Mouse (Mus musculus) embryo, embryonic 11 days (tissue): Measurements from ENCODE around the gene Srp54a.
"Not testable (repeated sequence)": the region's sequence is repeated elsewhere in the genome, so short reads cannot be mapped to it uniquely, and the experiment has no call there.

Experiments
- DNase-seq: peaks from one replicate; pipeline ENCODE4 v3.0.0-alpha.2; 2015

Srp54a gene

GRCm38 (mm10) chr12:55079726-55080600, at the start of gene Srp54a, which contains the start of gene 2700097O09Rik:
TSS of gene Srp54a (plus strand) at chr12:55080262.
TSS of gene 2700097O09Rik (minus strand) at chr12:55080110.
- DNase-seq: peak; percentile 97

- DNase-seq: no peak
Measured at GRCm38 (mm10) chr12:55041011-55041410, 39.1 kb upstream of the Srp54a start.

- no peak for DNase-seq
Measured at GRCm38 (mm10) chr12:55049731-55050353, 30.2 kb upstream of the Srp54a start.

- DNase-seq: no peak
Measured at GRCm38 (mm10) chr12:55051210-55052173, 28.6 kb upstream of the Srp54a start.

- no peak for DNase-seq
Measured at GRCm38 (mm10) chr12:55053267-55053666, 26.8 kb upstream of the Srp54a start.

- DNase-seq: no peak
Measured at GRCm38 (mm10) chr12:55054551-55055241, 25.4 kb upstream of the Srp54a start.

GRCm38 (mm10) chr12:55056703-55057102, 23.4 kb upstream of the Srp54a start:
- no peak for DNase-seq

GRCm38 (mm10) chr12:55058865-55059615, 21.0 kb upstream of the Srp54a start:
- no peak for DNase-seq

- DNase-seq: no peak
Measured at GRCm38 (mm10) chr12:55059812-55060211, 20.2 kb upstream of the Srp54a start.

- DNase-seq: no peak
Measured at GRCm38 (mm10) chr12:55060212-55060898, 19.7 kb upstream of the Srp54a start.

- DNase-seq: no peak
Measured at GRCm38 (mm10) chr12:55061006-55061405, 19.1 kb upstream of the Srp54a start.

- DNase-seq: no peak
Measured at GRCm38 (mm10) chr12:55062141-55062540, 17.9 kb upstream of the Srp54a start.

- no peak for DNase-seq
Measured at GRCm38 (mm10) chr12:55072495-55072894, 7.6 kb upstream of the Srp54a start.

- no peak for DNase-seq
Measured at GRCm38 (mm10) chr12:55073686-55074085, 6.4 kb upstream of the Srp54a start.

GRCm38 (mm10) chr12:55075296-55075695, 4.8 kb upstream of the Srp54a start:
- no peak for DNase-seq

- DNase-seq: not testable (repeated sequence)
Measured at GRCm38 (mm10) chr12:55078706-55079105, 1.4 kb upstream of the Srp54a start.

GRCm38 (mm10) chr12:55080601-55080942, 510 bp downstream of the Srp54a start:
- not testable (repeated sequence) for DNase-seq

- DNase-seq: not testable (repeated sequence)
Measured at GRCm38 (mm10) chr12:55092127-55092526, 12.1 kb downstream of the Srp54a start.

- not testable (repeated sequence) for DNase-seq
Measured at GRCm38 (mm10) chr12:55112616-55113015, 32.6 kb downstream of the Srp54a start.

- not testable (repeated sequence) for DNase-seq
Measured at GRCm38 (mm10) chr12:55124242-55124641, 44.2 kb downstream of the Srp54a start, which contains the start of gene Fam177a. TSS of gene Fam177a (plus strand) at chr12:55124469.

- not testable (repeated sequence) for DNase-seq
Measured at GRCm38 (mm10) chr12:55124731-55125130, 44.7 kb downstream of the Srp54a start.
